Mouse (Mus musculus) layer of hippocampus, adult 18-20 months (tissue): Measurements from ENCODE around the gene Klhl22. TPM values are rescaled to one million over a fixed set of nuclear protein-coding genes. Genes with fewer than 3 reads are reported as not detected.
A peak's percentile ranks its signal among the peaks of the same experiment; 100 is the strongest.

ENCODE experiments used
- DNase-seq, 2 experiments: peaks; one replicate each; pipeline ENCODE4 v3.0.0; 2022; ENCODE audit warnings: low spot score in 2 of 2
- total RNA-seq, 2 experiments: library from RNA; stranded (reverse); gene quantifications; 2 replicates each; pipeline ENCODE4 v1.2.3; 2021

The Klhl22 gene
- total RNA-seq, 2 experiments from 2014 or later = 86.9 to 100 TPM

DNA sequence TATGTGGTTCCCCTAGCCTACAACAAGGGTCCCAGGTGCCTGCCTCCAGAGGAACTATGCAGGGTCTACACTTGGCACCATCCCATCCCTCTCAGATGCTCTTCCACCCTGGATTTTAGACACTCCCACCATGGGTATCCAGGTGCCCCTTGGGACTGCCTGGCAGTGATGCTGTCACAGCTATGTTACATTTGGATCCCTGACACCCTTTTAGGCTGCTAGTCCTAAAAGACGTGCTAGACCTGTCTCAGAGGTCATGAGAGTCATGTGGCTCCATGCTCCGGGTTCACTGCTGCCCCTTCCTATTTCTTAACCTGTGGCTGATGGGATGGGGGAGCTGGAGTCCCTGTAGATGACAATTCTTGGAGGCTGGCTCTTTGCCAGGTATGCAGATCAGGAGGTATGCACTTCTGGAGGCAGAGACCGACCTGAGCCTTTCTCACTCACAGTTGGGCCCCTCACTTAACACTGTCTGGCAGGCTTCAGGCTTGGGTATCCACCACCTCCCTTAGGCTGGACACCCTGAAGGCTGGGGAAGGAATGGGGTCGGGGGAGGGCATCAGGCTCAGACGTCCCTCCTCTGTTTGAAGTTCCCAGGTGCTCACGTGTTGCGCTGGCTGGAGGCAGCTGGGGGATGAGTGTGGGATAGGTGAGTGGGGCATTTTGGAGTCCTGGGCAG lies 42.5 kb downstream of the Klhl22 start:
- DNase-seq = no peak

DNA sequence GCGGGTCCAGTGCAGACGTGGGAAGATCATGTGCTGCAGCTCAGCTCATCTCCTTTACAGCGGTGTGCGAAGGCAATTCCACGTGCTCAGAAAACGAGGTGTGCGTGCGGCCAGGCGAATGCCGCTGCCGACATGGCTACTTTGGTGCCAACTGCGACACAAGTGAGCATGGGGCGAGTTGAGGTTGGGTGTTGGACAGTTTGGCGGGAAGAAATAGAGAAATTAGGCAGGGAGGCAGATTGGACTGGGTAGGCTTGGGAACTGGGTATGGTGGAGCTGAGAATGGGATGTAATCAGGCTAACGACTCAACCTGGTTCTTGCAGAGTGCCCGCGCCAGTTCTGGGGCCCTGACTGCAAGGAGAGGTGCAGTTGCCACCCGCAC lies 43.0 kb downstream of the Klhl22 start:
- no peak for DNase-seq

DNA sequence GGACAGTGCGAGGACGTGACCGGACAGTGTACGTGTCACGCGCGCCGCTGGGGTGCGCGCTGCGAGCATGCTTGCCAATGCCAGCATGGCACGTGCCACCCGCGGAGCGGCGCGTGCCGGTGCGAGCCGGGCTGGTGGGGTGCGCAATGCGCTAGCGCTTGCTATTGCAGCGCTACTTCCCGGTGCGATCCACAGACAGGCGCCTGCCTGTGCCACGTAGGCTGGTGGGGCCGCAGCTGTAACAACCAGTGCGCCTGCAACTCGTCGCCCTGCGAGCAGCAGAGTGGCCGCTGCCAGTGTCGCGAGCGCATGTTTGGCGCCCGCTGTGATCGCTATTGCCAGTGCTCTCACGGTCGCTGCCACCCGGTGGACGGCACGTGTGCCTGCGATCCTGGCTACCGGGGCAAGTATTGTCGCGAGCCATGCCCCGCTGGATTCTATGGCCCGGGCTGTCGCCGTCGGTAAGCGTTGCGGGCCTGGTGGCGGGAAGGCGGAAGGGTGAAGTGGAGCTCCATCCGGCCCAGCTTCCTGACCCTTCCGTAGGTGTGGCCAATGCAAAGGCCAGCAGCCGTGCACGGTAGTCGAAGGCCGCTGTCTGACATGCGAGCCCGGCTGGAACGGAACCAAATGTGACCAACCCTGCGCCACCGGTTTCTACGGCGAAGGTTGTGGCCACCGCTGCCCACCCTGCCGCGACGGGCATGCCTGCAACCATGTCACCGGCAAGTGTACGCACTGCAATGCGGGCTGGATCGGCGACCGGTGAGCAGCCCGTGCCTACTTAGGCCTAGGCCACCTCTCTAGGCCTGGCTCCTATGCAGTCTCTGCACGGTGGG lies 43.6 kb downstream of the Klhl22 start:
- DNase-seq = peak in 1 of 2 experiments; percentile 45

DNA sequence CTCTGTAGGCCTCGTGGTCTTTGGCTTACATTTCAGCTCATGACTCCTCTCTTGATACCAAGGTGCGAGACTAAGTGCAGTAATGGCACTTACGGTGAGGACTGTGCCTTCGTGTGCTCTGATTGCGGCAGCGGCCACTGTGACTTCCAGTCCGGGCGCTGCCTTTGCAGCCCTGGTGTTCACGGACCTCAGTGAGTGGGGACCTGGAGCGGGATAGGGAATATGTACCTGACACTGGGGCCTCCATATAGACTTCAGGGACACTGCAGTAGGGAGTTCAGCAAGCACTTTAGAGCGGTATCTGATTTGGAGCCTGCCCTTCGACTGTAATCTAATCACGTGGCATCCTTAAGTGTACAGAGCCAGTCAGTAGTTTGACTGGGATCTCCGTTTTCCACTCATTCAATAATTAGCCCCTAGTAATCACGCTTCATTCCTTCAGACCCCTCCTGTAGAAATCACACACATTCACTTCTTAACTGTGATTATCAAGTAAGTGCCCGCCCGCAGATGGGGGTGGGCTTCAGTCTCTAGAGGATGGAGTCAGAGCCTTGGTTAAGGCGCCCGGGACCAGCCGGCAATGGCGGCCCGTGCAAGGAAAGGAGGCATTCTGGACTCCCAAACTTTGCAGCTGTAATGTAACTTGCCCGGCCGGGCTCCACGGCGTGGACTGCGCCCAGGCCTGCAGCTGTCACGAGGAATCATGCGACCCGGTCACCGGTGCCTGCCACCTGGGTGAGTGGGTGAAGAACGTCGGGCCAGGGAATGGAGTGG lies 44.4 kb downstream of the Klhl22 start:
- DNase-seq = no peak

DNA sequence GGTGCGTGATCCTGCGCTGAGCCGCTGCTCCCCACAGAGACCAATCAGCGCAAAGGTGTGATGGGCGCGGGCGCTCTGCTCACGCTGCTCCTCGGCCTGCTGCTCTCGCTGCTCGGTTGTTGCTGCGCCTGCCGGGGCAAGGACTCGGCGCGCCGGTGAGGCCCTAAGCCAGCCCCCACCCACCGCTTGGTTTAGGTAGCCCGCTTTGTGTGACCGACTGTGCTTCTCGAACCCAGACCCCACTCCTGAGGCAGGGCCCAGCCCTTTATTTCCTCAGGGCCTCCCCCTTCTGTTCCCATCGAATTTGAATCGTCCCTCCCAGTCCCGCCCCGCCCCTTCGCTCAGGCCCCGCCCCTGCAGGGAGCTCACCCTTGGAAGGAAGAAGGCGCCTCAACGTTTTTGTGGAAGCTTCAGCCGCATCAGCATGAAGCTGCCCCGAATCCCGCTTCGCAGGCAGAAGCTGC lies 45.1 kb downstream of the Klhl22 start:
- DNase-seq = no peak

DNA sequence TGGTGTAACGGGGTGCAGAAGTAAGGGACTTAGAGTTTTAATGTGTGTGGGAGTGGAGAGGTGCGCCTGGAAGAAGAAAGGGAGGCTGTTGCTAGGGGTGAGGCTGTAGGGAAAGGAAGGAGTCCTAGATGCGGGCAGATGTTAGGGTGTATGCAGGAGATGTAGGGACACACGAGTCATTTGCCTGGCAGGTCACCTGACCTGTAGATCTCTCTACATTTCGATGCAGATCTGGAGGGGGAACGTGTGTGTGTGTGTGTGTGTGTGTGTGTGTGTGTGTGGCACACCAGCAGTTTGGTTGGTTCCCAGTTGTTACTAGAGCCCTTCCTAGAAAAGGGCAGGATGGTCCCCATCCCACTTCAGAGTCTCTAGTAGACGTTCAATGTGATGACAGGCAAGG lies 45.6 kb downstream of the Klhl22 start:
- DNase-seq = no peak

DNA sequence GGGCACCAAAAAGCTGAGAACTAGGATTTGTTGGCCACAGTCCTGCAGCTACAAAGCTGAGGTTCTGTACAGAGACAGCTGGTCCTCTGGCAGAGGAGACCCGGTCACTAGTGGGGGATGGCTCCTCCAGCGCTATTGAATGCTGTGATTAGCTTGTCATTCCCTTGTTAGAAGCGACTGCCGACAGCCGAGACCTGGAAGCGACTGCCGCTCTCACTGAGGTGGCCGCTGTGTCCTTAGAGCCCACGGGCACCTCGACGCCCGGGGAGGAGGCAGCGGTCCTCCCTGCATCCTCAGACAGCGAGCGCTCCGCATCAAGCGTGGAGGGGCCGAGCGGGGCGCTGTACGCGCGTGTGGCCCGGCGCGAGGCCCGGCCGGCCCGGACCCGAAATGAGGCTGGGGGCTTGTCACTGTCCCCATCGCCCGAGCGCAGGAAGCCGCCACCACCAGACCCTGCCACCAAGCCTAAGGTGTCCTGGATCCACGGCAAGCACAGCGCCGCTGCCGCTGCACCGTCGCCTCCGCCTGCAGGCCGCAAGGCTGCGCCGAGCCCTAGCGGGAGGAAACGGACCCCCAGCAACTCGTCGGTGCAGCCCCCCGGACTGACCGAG lies 47.3 kb downstream of the Klhl22 start:
- DNase-seq = peak in 1 of 2 experiments; percentile 47

DNA sequence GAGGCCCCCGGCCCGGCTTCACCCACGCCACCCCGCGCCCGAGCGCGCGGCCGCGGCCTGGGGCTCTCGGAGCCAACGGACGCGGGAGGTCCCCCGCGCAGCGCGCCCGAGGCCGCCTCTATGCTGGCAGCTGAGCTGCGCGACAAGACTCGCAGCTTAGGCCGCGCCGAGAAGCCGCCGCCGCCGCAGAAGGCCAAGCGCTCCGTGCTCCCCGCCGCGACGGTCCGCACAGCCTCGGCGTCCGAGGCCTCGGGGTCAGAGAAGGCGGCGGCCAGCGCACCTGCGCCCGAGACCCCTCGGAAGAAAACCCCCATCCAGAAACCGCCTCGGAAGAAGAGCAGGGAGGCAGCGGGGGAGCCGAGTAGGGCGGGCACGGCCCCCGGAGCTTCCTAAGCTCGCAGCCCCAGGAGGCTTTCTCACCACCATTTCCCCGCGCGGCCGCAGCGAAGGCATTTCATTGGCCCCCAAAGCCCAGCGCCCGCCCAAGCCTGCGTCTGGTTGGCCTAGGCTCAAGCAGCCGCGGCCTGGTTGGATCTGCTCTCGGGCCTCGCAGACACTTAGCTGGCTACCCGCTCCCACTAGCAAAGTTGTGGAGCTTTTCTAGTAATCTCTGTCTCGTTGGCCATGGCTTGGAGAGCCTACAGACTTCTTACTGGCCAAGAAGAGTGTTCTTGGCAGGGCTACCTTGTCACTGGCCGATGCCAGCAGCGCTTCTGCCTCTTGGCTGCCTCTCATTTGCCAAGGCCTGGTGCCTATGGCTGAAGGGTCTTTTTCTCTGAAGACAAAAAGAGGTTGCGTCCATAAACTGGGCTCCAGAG lies 48.0 kb downstream of the Klhl22 start:
- peak; percentile 88 to 92 for DNase-seq

DNA sequence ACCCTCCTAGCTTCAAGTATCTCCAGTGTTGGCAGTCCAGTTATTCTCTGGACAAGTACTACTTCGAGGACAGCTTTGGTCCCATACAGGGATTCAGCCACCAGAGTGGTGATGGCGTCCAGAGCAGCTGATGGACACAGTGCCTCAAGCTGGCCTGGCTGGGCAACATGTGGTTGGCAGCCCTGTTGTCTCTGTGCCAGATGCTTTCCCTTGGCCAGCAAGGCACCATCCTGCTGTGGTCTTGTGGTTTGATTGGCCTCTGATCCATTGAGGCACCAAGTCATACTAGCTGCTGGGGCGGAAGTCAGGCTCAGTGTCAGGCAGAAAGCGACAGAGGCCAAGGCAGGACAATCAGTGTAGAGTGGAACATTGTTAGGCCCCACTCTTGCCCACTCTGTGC lies 49.7 kb downstream of the Klhl22 start:
- DNase-seq = no peak

DNA sequence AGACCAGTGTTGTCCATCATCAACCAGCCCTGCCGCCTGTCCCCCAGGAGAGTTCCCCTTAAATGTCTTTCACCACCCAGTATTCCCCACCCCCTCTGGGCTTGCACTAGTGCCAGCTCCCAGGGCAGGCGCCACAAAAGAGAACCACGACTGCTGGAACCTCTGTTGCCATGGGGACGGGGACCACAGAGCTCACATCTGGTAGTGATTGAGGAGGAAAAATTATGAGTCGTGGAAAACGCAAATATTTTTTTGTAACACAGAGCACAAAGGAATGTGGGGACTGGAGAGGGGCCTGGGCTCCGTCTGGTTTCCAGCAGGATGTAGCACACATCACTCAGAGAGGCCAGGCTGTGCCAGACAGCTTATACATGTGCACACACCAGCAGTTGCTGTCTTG lies 50.3 kb downstream of the Klhl22 start:
- DNase-seq = no peak

DNA sequence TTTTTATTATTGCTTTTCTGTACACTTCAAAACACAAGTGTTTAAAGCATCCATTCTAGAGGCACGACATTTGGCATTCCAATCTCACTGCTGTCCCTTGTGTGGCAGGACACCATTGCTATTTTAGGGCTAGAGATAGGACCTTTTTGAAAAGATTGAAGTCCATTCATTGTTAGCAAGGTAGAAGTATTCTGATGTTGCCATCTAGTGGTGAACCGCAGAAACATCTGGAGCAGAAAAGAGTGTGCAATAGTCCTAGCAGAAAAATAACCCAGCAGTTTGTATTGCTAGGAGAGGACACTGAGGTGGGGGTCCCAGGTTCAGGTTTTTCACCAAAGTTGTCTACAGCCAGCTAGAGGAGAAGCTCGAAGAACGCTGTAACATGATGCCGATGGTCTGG lies 52.7 kb downstream of the Klhl22 start:
- DNase-seq = peak in 1 of 2 experiments; percentile 60

DNA sequence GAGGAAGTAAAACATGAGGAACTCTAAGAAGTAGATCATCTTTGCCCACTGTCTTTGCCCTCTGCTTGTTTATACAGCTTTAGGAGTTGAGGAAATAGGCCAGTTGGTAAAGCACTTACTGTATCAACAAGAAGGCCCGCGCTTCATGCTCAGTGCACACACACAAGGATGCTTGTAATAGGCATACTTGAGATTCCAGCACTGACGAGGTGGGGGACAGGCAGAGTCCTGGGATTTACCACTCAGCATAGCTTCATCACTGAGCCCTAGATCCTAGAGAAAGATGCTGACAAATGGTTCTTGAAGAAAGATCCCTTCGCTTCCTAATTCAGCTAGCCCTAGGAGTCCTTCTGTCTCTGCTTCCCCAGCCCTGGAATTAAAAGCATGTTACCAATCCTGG lies 53.8 kb downstream of the Klhl22 start:
- no peak for DNase-seq

DNA sequence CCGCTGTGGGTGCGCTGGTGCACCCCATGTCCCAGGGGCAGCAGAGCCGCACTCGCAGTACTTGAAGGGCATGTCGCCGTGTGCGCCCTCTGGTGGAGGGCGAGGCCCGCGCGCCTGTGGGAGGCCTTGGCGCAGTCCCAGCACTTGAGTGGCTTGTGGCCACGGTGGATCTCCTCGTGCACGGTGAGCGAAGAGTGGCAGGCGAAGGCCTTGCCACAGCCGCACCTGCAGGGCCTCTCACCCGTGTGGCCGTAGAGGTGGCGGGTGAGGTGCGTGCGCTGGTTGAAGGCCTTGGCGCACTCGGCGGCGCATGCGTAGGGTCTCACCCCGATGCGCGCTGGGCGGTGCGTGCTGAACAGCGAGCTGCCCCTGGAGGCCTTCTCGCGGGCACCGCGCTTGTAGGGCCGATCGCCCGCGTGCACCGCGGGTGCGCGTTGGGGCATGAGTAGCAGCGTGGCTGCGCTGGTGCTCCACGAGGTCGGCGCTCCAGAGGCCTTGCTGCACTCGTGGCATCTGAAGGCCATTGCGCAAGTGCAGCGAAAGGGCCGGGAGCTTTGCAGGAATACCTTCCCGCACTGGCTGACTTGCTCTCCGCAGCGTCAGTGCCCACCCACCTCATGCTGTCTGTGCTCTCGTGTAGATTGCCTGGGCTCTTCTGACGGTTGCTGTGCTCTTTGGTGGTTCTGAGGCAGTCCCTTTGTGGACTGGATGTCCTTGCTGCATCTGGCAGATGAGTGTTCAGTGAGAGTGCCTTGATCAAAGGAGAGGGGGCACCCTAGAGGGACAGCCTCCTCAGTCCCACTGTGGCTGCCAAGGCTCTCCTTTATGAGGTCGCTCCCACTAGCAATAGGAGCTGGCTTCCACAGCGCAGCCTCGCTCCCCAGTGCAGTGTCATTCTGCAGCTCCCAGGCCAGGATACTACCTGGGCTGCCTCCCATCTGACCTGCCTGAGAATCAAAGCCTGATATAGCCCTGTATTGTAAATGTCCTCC lies 56.3 kb downstream of the Klhl22 start:
- DNase-seq = peak; percentile 51 to 76

DNA sequence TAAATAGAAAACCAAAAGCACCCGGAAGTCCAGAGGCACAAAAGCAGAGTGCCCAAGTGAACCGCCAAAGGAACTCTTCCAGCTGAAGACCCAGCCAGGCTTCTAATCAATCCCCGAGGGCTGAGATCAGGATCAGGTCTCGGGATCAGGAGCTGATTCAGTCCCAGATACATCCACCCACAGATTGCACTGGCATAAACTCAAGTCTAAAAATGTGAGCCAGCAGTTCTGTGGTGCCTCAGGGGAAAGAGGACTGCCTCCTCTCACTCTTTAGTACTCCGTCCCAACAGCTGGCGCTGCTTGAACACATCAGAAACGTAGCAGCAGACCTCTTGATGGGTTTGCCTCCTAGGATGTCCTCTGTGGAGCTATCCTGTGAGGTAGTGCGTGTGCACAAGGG lies 57.1 kb downstream of the Klhl22 start:
- no peak for DNase-seq

DNA sequence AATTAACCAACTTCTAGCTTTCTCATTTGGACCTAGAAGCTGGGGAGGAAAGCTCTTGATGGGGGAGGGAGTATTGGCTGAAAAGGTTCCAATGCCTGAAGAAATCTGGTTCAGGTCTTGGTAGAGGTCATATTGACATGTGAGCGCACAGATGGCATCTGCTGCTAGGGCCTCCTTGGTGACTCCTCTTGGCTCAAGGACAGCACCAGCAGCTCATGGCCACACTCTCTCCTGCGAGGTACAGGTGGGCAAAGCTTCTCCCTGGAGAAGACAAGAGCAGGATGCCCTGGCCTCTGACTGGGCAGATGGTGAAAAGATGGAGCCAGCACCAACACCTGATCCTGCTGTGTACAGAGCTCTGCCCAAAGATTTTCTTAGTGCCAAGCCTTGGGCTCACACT lies 67.1 kb downstream of the Klhl22 start:
- DNase-seq = no peak

DNA sequence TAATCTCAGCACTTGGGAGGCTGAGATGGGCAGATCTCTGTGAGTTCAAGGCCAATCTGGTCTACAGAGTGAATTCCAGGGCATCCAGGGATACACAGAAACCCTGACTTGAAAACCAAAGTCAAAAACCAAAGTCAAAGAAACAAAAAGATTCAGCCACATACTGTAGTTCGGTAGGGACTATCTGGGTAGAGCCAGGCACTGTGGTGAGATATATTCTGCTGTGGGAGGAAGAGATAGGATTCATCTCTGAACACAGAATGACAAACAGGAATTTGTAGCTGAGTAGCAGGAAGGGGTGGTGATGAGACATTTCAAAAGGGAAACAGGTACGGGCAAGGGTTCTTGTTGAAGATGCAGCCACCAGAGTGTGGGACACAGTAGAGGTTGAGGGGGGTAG lies 68.8 kb downstream of the Klhl22 start:
- DNase-seq = no peak

DNA sequence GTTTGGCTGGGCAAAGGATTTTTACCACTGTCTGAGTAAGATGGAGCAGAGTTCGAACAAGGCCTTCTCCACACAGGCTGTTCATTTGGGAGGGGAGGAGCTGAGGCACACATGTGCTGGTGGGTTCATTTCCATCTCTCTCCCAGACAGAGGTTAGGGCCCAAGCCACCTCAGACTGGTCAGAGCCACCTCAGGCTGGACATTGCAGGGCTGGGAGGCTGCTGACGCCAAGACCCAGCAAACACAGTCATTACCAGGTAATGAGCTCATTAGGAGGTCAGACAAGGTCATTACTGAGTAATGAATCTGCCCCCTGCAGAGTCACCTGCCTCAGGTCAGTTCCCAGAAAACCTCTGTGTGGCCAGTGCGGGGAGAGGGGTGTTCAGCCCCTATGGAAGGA lies 69.4 kb downstream of the Klhl22 start:
- DNase-seq = no peak

DNA sequence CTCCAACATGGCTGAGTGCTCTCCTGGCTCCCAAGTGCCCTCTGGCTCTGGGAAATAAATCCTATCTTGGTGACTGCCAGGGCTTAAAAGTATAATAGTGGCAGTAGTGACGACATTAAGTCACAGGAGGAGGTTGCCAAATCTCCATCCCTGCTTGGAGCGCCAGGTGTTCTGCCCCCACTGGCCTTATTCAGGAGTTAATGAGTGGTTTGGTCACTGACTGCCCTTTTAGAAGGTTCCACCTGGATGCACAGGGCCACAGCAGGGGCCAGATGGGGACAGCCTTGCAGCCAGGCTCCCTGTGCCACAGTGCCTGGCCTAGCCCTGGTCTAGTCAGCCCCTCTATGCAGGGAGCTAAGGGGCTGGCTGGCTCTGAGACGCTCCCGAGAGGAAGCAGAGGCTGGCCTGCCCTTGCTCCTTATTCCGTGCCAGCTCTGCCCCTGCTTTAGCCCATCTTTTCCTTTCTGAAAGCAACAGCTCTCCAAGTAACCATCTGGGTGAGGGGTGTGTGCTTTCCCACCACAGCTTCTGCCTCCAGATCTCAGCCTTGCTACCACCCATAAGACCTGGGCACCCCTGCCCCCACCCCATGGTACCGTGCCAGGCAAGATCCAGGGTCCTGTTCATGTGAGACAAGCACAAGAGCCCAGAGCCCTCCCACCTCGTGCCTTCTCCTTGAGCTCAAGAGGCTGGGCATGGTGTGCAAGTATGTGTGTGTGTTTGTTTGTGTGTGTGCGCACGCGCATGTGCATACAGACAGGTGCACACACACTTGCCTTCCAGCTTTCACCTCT lies 71.2 kb downstream of the Klhl22 start:
- DNase-seq = no peak

DNA sequence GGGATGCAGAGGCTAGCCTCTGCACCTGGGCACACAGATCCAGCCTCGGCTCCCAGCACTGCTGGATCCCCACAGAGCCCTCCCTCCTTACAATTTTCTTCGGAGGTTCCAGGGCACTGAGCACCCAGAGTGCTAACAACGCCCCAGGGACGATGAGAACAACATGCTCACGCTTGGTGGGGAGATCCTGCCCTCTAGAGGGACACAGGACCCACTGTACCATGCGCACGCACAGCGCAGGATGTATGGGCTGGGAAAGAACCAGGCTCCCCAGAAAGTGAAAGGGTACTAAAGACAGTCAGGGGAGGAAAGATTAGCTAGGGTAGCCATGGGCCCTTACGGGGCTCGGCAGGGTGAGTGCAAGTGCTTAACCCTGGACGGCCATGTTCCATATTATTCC lies 72.4 kb downstream of the Klhl22 start:
- no peak for DNase-seq
